ENCODE assay signal across 24 mouse cellular contexts in the genomic region with DNA sequence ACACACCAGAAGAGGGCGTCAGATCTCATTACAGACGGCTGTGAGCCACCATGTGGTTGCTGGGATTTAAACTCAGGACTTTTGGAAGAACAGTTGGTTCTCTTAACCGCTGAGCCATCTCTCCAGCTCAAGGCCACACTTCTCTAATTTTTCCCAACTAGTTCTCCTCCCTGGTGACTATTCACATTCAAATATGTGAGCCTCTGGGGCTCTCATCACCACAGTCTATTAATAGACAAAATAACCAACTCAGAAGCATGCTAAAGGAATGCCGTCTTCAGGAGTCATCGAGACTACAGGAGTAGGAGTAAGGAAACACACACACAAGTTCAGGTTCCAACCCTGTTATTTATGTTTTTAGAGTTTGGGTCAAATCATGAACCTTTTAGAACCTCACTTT. TPM values are rescaled to one million over a fixed set of nuclear protein-coding genes. Genes with fewer than 3 reads are reported as not detected.
DNase-seq lines count a peak whose midpoint lies in the region; ATAC-seq and TF ChIP-seq lines count a peak whose summit lies in the region.
"Had no signal": no experiment of that assay in that cellular context is flagged by ENCODE, and none has a peak within 500 bp of the region (broad histone marks: within the 10 kb centered on the region; RNA-seq: fewer than 3 reads in every experiment).

No protein-coding gene starts in this region.

- H3K4me3 ChIP-seq in gastrocnemius, adult 2 months = no peak overlapping the region
- H3K4me3 ChIP-seq in heart, embryonic 11.5 days (ENCODE audit: low read depth, low read length) = no peak overlapping the region
- H3K4me3 ChIP-seq in heart, embryonic 16.5 days (ENCODE audit: low read length) = no peak overlapping the region
- no peak overlapping the region for H3K4me3 ChIP-seq in embryonic fibroblast, embryonic 13.5 days (ENCODE audit: insufficient read depth, low read length)
- H3K4me3 ChIP-seq: hindbrain, embryonic 10.5 days; hindbrain, embryonic 13.5 days; intestine, embryonic 15.5 days; kidney, embryonic 15.5 days had no signal

- H3K9ac ChIP-seq in heart, embryonic 11.5 days (ENCODE audit: low read depth, low read length) = no peak overlapping the region
- no peak overlapping the region for H3K9ac ChIP-seq in heart, embryonic 16.5 days (ENCODE audit: low read length)
- H3K9ac ChIP-seq: forebrain, postnatal 0 days; hindbrain, embryonic 13.5 days; intestine, embryonic 15.5 days; kidney, embryonic 15.5 days had no signal

- H3K27ac ChIP-seq in gastrocnemius, adult 2 months = no peak overlapping the region
- 0 out of 2 replicates have a peak overlapping the region, but pooled peaks have one; percentile 46 for H3K27ac ChIP-seq in heart, embryonic 11.5 days (ENCODE audit: low read depth, low read length)
- peak overlapping the region; percentile 23; the same call in 1 of the 2 replicates for H3K27ac ChIP-seq in heart, embryonic 16.5 days (ENCODE audit: low read length)
- H3K27ac ChIP-seq in embryonic fibroblast, embryonic 13.5 days (ENCODE audit: insufficient read depth, low read length) = peak overlapping the region; percentile 88
- H3K27ac ChIP-seq: hindbrain, embryonic 10.5 days; hindbrain, embryonic 13.5 days; intestine, embryonic 15.5 days; kidney, embryonic 15.5 days had no signal

- DNase-seq in gastrocnemius, adult 2 months = no peak
- no peak for DNase-seq in gastrocnemius, postnatal 36 days
- DNase-seq in heart, postnatal 25 days (ENCODE audit: low spot score) = no peak
- DNase-seq in heart, adult 9 months (ENCODE audit: low spot score in 2 of 2) = no peak
- no peak for DNase-seq in adrenal gland, postnatal 36 days
- DNase-seq: adrenal gland, adult 2 months; adrenal gland, postnatal 14 days; cerebellum, adult 18-20 months; cerebellum, adult 9-10 months; cerebellum, postnatal 14 days; forebrain, postnatal 0 days; gastrocnemius, postnatal 25 days; kidney, adult 11 months; kidney, adult 8-10 months had no signal

- H3K27me3 ChIP-seq in heart, embryonic 11.5 days (ENCODE audit: control insufficient read depth, insufficient read depth, low read length) = no peaks in the 10 kb centered on the region
- no peaks in the 10 kb centered on the region for H3K27me3 ChIP-seq in heart, embryonic 16.5 days (ENCODE audit: control insufficient read depth, insufficient read depth, low read length)
- H3K27me3 ChIP-seq: hindbrain, embryonic 13.5 days; intestine, embryonic 15.5 days; kidney, embryonic 15.5 days had no signal

- no peak overlapping the region for H3K4me2 ChIP-seq in heart, embryonic 11.5 days
- H3K4me2 ChIP-seq in heart, embryonic 16.5 days (ENCODE audit: low read depth, low read length) = no peak overlapping the region
- H3K4me2 ChIP-seq: hindbrain, embryonic 13.5 days; intestine, embryonic 15.5 days; kidney, embryonic 15.5 days had no signal

- no peaks in the 10 kb centered on the region for H3K9me3 ChIP-seq in heart, embryonic 11.5 days (replicated peaks; ENCODE audit: control insufficient read depth, low read length)
- H3K9me3 ChIP-seq in heart, embryonic 16.5 days (replicated peaks; ENCODE audit: control insufficient read depth, low read length) = no peaks in the 10 kb centered on the region
- H3K9me3 ChIP-seq: hindbrain, embryonic 10.5 days; hindbrain, embryonic 13.5 days; intestine, embryonic 15.5 days; kidney, embryonic 15.5 days had no signal

- intact Hi-C loops in gastrocnemius, adult 2 months (cut with DNase I) = no loop called here
- intact Hi-C loops in gastrocnemius, postnatal 36 days (cut with DNase I) = no loop called here
- intact Hi-C loops in heart, postnatal 25 days (cut with DNase I) = no loop called here

- TF ChIP-seq CTCF in gastrocnemius, adult 2 months (IDR thresholded peaks at IDR 0.05) = peak; percentile 11; the same call in 1 of the 2 replicates
- no peak for TF ChIP-seq CTCF in embryonic fibroblast, embryonic 13.5 days (IDR thresholded peaks at IDR 0.05; ENCODE audit: borderline replicate concordance, insufficient read depth, low read length)

- H3K4me1 ChIP-seq in heart, embryonic 11.5 days (ENCODE audit: control insufficient read depth, insufficient read depth, low read length) = no peaks in the 10 kb centered on the region
- peaks cover 16% of the 10 kb centered on the region for H3K4me1 ChIP-seq in heart, embryonic 16.5 days (ENCODE audit: control insufficient read depth, insufficient read depth, low read length)
- H3K4me1 ChIP-seq in embryonic fibroblast, embryonic 13.5 days (ENCODE audit: control insufficient read depth, insufficient read depth, low read length) = peaks cover 15% of the 10 kb centered on the region
- H3K4me1 ChIP-seq: hindbrain, embryonic 10.5 days; intestine, embryonic 15.5 days had no signal

- ATAC-seq in heart, embryonic 11.5 days (replicated peaks; ENCODE audit: insufficient number of reproducible peaks, low FRiP score, low TSS enrichment) = no peak
- ATAC-seq in heart, embryonic 16.5 days (replicated peaks; ENCODE audit: extremely low read depth, insufficient read depth, low FRiP score) = no peak
- ATAC-seq: CD4-positive, CD25-positive, alpha-beta regulatory T cell, adult 4 months; forebrain, embryonic 14.5 days; forebrain, postnatal 0 days; hindbrain, embryonic 16.5 days; intestine, embryonic 15.5 days had no signal

- 61% methylated on average over 5 of the region's 5 CpGs for WGBS in heart, embryonic 11.5 days (ENCODE audit: insufficient replicate concordance)
- 57% methylated on average over 5 of the region's 5 CpGs for WGBS in heart, embryonic 16.5 days

- TF ChIP-seq POLR2A in embryonic fibroblast, embryonic 13.5 days (IDR thresholded peaks at IDR 0.05; ENCODE audit: low read depth, low read length) = no peak

- no peaks in the 10 kb centered on the region for H3K36me3 ChIP-seq in heart, embryonic 11.5 days (ENCODE audit: control insufficient read depth, insufficient read depth, low read length)
- H3K36me3 ChIP-seq in heart, embryonic 16.5 days (ENCODE audit: control insufficient read depth, insufficient read depth) = no peaks in the 10 kb centered on the region
- H3K36me3 ChIP-seq: hindbrain, embryonic 10.5 days; hindbrain, embryonic 13.5 days; intestine, embryonic 15.5 days; kidney, embryonic 15.5 days had no signal

RNA-seq across cellular contexts. Expression of a gene that starts 43.4 kb away (rescaled TPM):
- total RNA-seq in gastrocnemius, adult 2 months (2021) = 100 to 1,000 TPM; 147 to 182 TPM
- total RNA-seq in gastrocnemius, postnatal 36 days (2021) = 100 to 1,000 TPM; 156 to 159 TPM
- 199 and 219 TPM in 2 replicates for polyA plus RNA-seq in heart, embryonic 11.5 days (2014; fragmentation: Nextera tagmentation; extraction: Ambion mirVana)
- 100 to 1,000 TPM; 111 to 131 TPM for total RNA-seq in heart, postnatal 25 days (2021)
- polyA plus RNA-seq in heart, embryonic 16.5 days (2015; fragmentation: Nextera tagmentation; extraction: Ambion mirVana) = 142 and 149 TPM in 2 replicates
- 252 and 265 TPM in 2 replicates for polyA plus RNA-seq in embryonic fibroblast, embryonic 13.5 days (2011; ENCODE audit: insufficient read length, low read depth, missing spikeins)
- 100 to 1,000 TPM; 181 to 185 TPM for total RNA-seq in adrenal gland, postnatal 36 days (2021)
